Mouse (Mus musculus) CH12.LX (cell line): ENCODE measurements around the gene Safb. TPM values are rescaled to one million over a fixed set of nuclear protein-coding genes. Genes with fewer than 3 reads are reported as not detected.

Experiments used
- DNase-seq: peaks from one replicate; pipeline ENCODE4 v3.0.0-alpha.2; 2013; ENCODE audit errors: extremely low read depth
- H3K27ac ChIP-seq: 2 replicates; pipeline ENCODE4 v1.5.1; 2012; ENCODE audit warnings: low read depth, mild to moderate bottlenecking, control low read depth, moderate library complexity; ENCODE audit not compliant: insufficient read depth
- H3K27me3 ChIP-seq: replicated peaks from 2 replicates; pipeline ENCODE3; 2012; ENCODE audit warnings: inconsistent platforms
- H3K36me3 ChIP-seq, 2 experiments: replicated peaks in 1 of 2; 2 replicates each; pipeline versions ENCODE3 to v1.6.1; 2012; ENCODE audit warnings: inconsistent platforms in 1 of 2, low read length in 1 of 2, mild to moderate bottlenecking in 1 of 2, mixed read lengths in 1 of 2, moderate library complexity in 1 of 2; ENCODE audit not compliant: control insufficient read depth in 1 of 2, insufficient read depth in 1 of 2
- H3K4me1 ChIP-seq, 2 experiments: 2 replicates each; pipeline ENCODE4 v1.6.1; 2012; ENCODE audit warnings: inconsistent platforms in 1 of 2, moderate library complexity in 1 of 2; ENCODE audit not compliant: insufficient read depth in 2 of 2, control insufficient read depth in 1 of 2
- H3K4me2 ChIP-seq: 2 replicates; pipeline ENCODE4 v1.6.1; 2012; ENCODE audit warnings: low read depth, mild to moderate bottlenecking, control low read depth; ENCODE audit not compliant: poor library complexity, insufficient read depth, severe bottlenecking
- H3K4me3 ChIP-seq, 3 experiments: fragments of 150-350 bp in 1 of 3; sonication (generic) in 1 of 3; replicated peaks in 1 of 3; 2 replicates each; pipeline versions ENCODE3 to v1.5.1; 2011 to 2012; ENCODE audit warnings: low read depth in 2 of 3, low read length in 2 of 3, mild to moderate bottlenecking in 2 of 3, moderate library complexity in 2 of 3, control low read depth in 1 of 3, improper control_type of control experiment in 1 of 3, inconsistent platforms in 1 of 3, mixed read lengths in 1 of 3; ENCODE audit not compliant: poor library complexity in 1 of 3
- H3K79me2 ChIP-seq: replicated peaks from 2 replicates; pipeline ENCODE4 v1.6.1; 2012; ENCODE audit warnings: mild to moderate bottlenecking, moderate library complexity; ENCODE audit not compliant: control insufficient read depth, poor library complexity, insufficient read depth, severe bottlenecking; ENCODE audit errors: extremely low read depth
- H3K9ac ChIP-seq: 2 replicates; pipeline ENCODE4 v1.6.1; 2012; ENCODE audit warnings: low read depth, mild to moderate bottlenecking, control low read depth, moderate library complexity; ENCODE audit not compliant: insufficient read depth
- H3K9me3 ChIP-seq: replicated peaks from 2 replicates; pipeline ENCODE3; 2012; ENCODE audit warnings: low read length, inconsistent platforms, mixed read lengths
- CHD1 ChIP-seq: IDR thresholded peaks from 2 replicates; pipeline ENCODE4 v1.6.1; 2012; ENCODE audit warnings: low read depth, low read length, improper control_type of control experiment, inconsistent platforms
- CHD2 ChIP-seq: IDR thresholded peaks from 2 replicates; pipeline ENCODE4 v1.6.1; 2011; ENCODE audit warnings: low read length, improper control_type of control experiment
- E2F4 ChIP-seq: IDR thresholded peaks from 2 replicates; pipeline ENCODE4 v1.6.1; 2011; ENCODE audit warnings: low read depth, low read length, improper control_type of control experiment; ENCODE audit not compliant: insufficient replicate concordance
- ELF1 ChIP-seq: IDR thresholded peaks from 2 replicates; pipeline ENCODE4 v1.6.1; 2014; ENCODE audit warnings: low read depth, mild to moderate bottlenecking, inconsistent platforms, low read length, improper control_type of control experiment
- EP300 ChIP-seq: IDR thresholded peaks from 2 replicates; pipeline ENCODE4 v1.6.1; 2011; ENCODE audit warnings: low read length, improper control_type of control experiment
- ETS1 ChIP-seq: conservative IDR thresholded peaks from 2 replicates; pipeline ENCODE4 v1.6.1; 2012; ENCODE audit warnings: low read depth, mild to moderate bottlenecking, inconsistent platforms, low read length, improper control_type of control experiment, moderate library complexity
- GABPA ChIP-seq: IDR thresholded peaks from 2 replicates; pipeline ENCODE4 v1.6.1; 2012; ENCODE audit warnings: low read depth, low read length, improper control_type of control experiment, inconsistent platforms; ENCODE audit not compliant: insufficient replicate concordance
- HCFC1 ChIP-seq: IDR thresholded peaks from 2 replicates; pipeline ENCODE4 v1.6.1; 2012; ENCODE audit warnings: low read depth, mild to moderate bottlenecking, inconsistent platforms, low read length, improper control_type of control experiment
- JUN ChIP-seq: IDR thresholded peaks from 2 replicates; pipeline ENCODE4 v1.6.1; 2011; ENCODE audit warnings: low read depth, mild to moderate bottlenecking, low read length, improper control_type of control experiment, moderate library complexity; ENCODE audit not compliant: insufficient read depth
- MAX ChIP-seq: IDR thresholded peaks from 2 replicates; pipeline ENCODE4 v1.6.1; 2011; ENCODE audit warnings: low read length, improper control_type of control experiment
- MAZ ChIP-seq: IDR thresholded peaks from 2 replicates; pipeline ENCODE4 v1.6.1; 2012; ENCODE audit warnings: low read depth, mild to moderate bottlenecking, inconsistent platforms, low read length, improper control_type of control experiment, moderate library complexity
- MEF2A ChIP-seq: IDR thresholded peaks from 2 replicates; pipeline ENCODE4 v1.6.1; 2014; ENCODE audit warnings: low read depth, mild to moderate bottlenecking, inconsistent platforms, low read length, improper control_type of control experiment, borderline replicate concordance
- MXI1 ChIP-seq: IDR thresholded peaks from 2 replicates; pipeline ENCODE4 v1.6.1; 2011; ENCODE audit warnings: mild to moderate bottlenecking, low read depth, low read length, improper control_type of control experiment
- MYC ChIP-seq: IDR thresholded peaks from 2 replicates; pipeline ENCODE4 v1.6.1; 2011; ENCODE audit warnings: low read depth, mild to moderate bottlenecking, improper control_type of control experiment, low read length
- NRF1 ChIP-seq: IDR thresholded peaks from 2 replicates; pipeline ENCODE4 v1.6.1; 2014; ENCODE audit warnings: low read depth, mild to moderate bottlenecking, inconsistent platforms, low read length, improper control_type of control experiment, moderate library complexity
- PAX5 ChIP-seq: IDR thresholded peaks from 2 replicates; pipeline ENCODE4 v1.6.1; 2012; ENCODE audit warnings: low read length, inconsistent platforms, mixed read lengths
- POLR2A ChIP-seq: IDR thresholded peaks from 2 replicates; pipeline ENCODE4 v1.6.1; 2011; ENCODE audit warnings: low read depth, mild to moderate bottlenecking, improper control_type of control experiment, low read length
- POLR2AphosphoS2 ChIP-seq: IDR thresholded peaks from 2 replicates; pipeline ENCODE4 v1.6.1; 2011; ENCODE audit warnings: low read depth, low read length, improper control_type of control experiment
- RAD21 ChIP-seq: IDR thresholded peaks from 2 replicates; pipeline ENCODE4 v1.6.1; 2011; ENCODE audit warnings: low read depth, mild to moderate bottlenecking, low read length, improper control_type of control experiment, moderate library complexity
- RCOR1 ChIP-seq: conservative IDR thresholded peaks from 2 replicates; pipeline ENCODE4 v1.6.1; 2012; ENCODE audit warnings: low read depth, mild to moderate bottlenecking, inconsistent platforms, low read length, improper control_type of control experiment
- SIN3A ChIP-seq: IDR thresholded peaks from 2 replicates; pipeline ENCODE4 v1.6.1; 2012; ENCODE audit warnings: low read length, improper control_type of control experiment, inconsistent platforms
- SMC3 ChIP-seq: IDR thresholded peaks from 2 replicates; pipeline ENCODE4 v1.6.1; 2011; ENCODE audit warnings: low read depth, low read length, improper control_type of control experiment
- TCF12 ChIP-seq: IDR thresholded peaks from 2 replicates; pipeline ENCODE4 v1.6.1; 2014; ENCODE audit warnings: low read depth, mild to moderate bottlenecking, inconsistent platforms, low read length, improper control_type of control experiment
- USF1 ChIP-seq: IDR thresholded peaks from 2 replicates; pipeline ENCODE4 v1.6.1; 2014; ENCODE audit warnings: low read depth, mild to moderate bottlenecking, inconsistent platforms, low read length, improper control_type of control experiment
- USF2 ChIP-seq: conservative IDR thresholded peaks from 2 replicates; pipeline ENCODE4 v1.6.1; 2011; ENCODE audit warnings: low read depth, low read length, improper control_type of control experiment
- ZC3H11A ChIP-seq: IDR thresholded peaks from 2 replicates; pipeline ENCODE4 v1.6.1; 2012; ENCODE audit warnings: low read depth, mild to moderate bottlenecking, inconsistent platforms, low read length, improper control_type of control experiment
- ZKSCAN1 ChIP-seq: IDR thresholded peaks from 2 replicates; pipeline ENCODE4 v1.6.1; 2012; ENCODE audit warnings: low read depth, inconsistent platforms, low read length, improper control_type of control experiment, borderline replicate concordance
- dilution Hi-C: fragments of 300-500 bp; cut with MboI; formaldehyde crosslinking; loops from 2 replicates; pipeline ENCODE4 v1.14.3; 2020; ENCODE audit warnings: low sequenced_read_pairs; ENCODE audit not compliant: extremely low pct_unique_long_range_greater_than_20kb, extremely low pct_ligation_motif_present
- in situ Hi-C: fragments of 300-500 bp; cut with MboI; formaldehyde crosslinking; loops from 3 replicates; pipeline ENCODE4 v1.14.3; 2019; ENCODE audit warnings: low sequenced_read_pairs, low pct_ligation_motif_present, low pct_unique_long_range_greater_than_20kb, mixed read lengths
- polyA plus RNA-seq: library from polyadenylated mRNA; unstranded; fragments of >175 nt; gene quantifications from 2 replicates; pipeline ENCODE4 v1.2.1, GENCODE M21; 2012; ENCODE audit warnings: low read depth; ENCODE audit not compliant: insufficient read length
- total RNA-seq, 2 experiments: library from RNA; depleted of rRNA; stranded (reverse); fragments of 300-350 nt in 1 of 2; fragments of >200 nt in 1 of 2; gene quantifications; 2 replicates each; pipeline ENCODE4 v1.2.3; 2012 to 2014

Gene Safb
- total and polyA plus RNA-seq, 3 experiments = 25.4 to 135 (median 75.9) TPM

GRCm38 (mm10) chr17:56583611-56584256 lies 891 bp upstream of the Safb start (continued):
- no peak for TF ChIP-seq GABPA

DNA sequence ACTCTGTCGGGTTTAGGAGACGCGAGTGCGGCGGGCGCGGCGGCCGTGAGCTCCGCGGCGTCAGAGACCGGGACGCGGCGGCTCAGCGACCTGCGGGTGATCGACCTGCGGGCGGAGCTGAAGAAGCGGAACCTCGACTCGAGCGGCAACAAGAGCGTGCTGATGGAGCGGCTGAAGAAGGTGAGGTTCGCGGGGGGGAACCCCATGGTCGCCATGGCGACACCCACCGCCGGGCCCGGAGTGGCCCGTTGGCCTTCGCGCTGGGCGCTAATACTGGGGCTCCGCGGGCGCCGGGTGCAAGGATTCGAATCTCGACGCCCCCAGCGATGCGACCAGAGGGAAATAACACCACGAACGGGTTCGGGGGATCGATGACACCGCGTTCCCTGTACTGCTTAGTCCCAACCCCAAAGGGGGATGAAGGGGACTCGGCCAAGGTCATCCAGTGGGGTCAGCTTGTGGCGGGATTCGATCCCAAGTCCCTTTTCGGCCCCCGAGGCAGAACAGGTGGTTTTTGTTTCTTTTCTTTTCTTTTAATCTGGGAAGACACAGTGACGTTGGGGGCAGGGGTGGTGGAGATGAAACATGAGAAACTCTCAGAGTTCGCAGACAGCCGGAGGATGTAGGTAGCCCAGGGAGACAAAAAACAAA lies 671 bp downstream of the Safb start:
- H3K4me2 ChIP-seq = peak overlapping the region; percentile 79; the same call in 1 of the 2 replicates
- DNase-seq = peak; percentile 33
- peaks cover 92% of the 10 kb centered on the region for H3K79me2 ChIP-seq
- TF ChIP-seq POLR2A (no peak; the same call in 1 of the 2 replicates), ZC3H11A (no peak), MEF2A (peak; percentile 2; the same call in 1 of the 2 replicates), CHD1 (0 out of 2 replicates have a peak, but pooled peaks have one; percentile 46), MAZ (no peak), SMC3 (no peak), EP300 (no peak), E2F4 (no peak), RCOR1 (no peak), PAX5 (no peak), ETS1 (no peak), USF1 (no peak), CHD2 (no peak), MYC (no peak), JUN (no peak), SIN3A (peak; percentile 86), TCF12 (no peak; the same call in 1 of the 2 replicates), HCFC1 (no peak), ELF1 (no peak), MAX (no peak), GABPA (no peak), NRF1 (no peak), RAD21 (no peak), POLR2AphosphoS2 (no peak), USF2 (no peak), ZKSCAN1 (no peak), MXI1 (peak; percentile 85)
- peak overlapping the region; percentile 94 to 98 (median 97) for H3K4me3 ChIP-seq
- in situ Hi-C loops = no loop called here
- peaks cover 22 to 60% of the 10 kb centered on the region in 2 experiments for H3K4me1 ChIP-seq
- H3K27ac ChIP-seq = peak overlapping the region; percentile 93
- H3K9ac ChIP-seq = peak overlapping the region; percentile 97
- no peaks in the 10 kb centered on the region for H3K27me3 ChIP-seq
- dilution Hi-C loops = no loop called here
- peaks cover 54 to 69% of the 10 kb centered on the region in 2 experiments for H3K36me3 ChIP-seq
- H3K9me3 ChIP-seq = no peaks in the 10 kb centered on the region
